Mouse (Mus musculus): ENCODE measurements around the gene Sh2b3. TPM values are rescaled to one million over a fixed set of nuclear protein-coding genes. Genes with fewer than 3 reads are reported as not detected.
"Not testable (repeated sequence)": the region's sequence is repeated elsewhere in the genome, so short reads cannot be mapped to it uniquely, and the experiment has no call there.

Gene Sh2b3
- polyA plus RNA-seq, 1 experiment from 2014 or later = 15.9 TPM

DNA sequence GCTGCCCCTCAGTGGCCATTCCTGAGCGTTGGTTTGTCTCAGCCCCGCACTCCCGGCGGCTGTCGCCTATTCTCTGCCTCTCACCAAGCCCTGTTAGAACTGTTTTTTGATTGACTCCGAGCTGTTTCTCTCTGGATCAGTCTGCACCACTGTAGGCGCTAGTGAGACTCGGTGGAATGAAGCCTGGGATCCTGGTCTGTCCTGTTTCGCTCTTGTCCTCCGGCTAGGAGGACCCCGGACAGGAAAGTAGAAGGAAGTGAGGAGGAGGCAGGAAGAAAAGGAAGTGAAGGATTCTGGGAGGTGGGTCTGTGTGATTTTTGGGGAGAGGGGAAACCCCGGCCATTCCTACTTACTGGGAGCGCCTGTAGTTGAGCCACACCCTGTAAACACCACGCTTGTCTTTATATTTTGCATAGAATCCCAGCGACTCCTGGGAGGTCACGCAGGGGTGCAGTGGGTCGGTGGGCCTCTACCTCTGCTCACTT is 10.6 kb upstream of the Sh2b3 start:
- peak overlapping the region; percentile 88 for H3K4me3 ChIP-seq (ENCODE audit: low read length)
- no peaks in the 10 kb centered on the region for H3K9me3 ChIP-seq (ENCODE audit: control insufficient read depth, low read length)
- peaks cover 3% of the 10 kb centered on the region; the same call in 1 of the 2 replicates for H3K27me3 ChIP-seq (ENCODE audit: control insufficient read depth, insufficient read depth, low read depth, low read length)
- H3K27ac ChIP-seq (ENCODE audit: low read length) = peak overlapping the region; percentile 72
- H3K4me2 ChIP-seq (ENCODE audit: low read depth, low read length) = peak overlapping the region; percentile 89
- WGBS = under 1% methylated on average over 17 of the region's 17 CpGs
- H3K4me1 ChIP-seq (replicated peaks; ENCODE audit: control insufficient read depth, insufficient read depth, low read length) = peaks cover 15% of the 10 kb centered on the region
- H3K9ac ChIP-seq (ENCODE audit: low read length) = peak overlapping the region; percentile 87
- ATAC-seq (ENCODE audit: low read depth) = peak; percentile 47
- H3K36me3 ChIP-seq (ENCODE audit: control insufficient read depth, insufficient read depth, low read length) = peaks cover 8% of the 10 kb centered on the region

DNA sequence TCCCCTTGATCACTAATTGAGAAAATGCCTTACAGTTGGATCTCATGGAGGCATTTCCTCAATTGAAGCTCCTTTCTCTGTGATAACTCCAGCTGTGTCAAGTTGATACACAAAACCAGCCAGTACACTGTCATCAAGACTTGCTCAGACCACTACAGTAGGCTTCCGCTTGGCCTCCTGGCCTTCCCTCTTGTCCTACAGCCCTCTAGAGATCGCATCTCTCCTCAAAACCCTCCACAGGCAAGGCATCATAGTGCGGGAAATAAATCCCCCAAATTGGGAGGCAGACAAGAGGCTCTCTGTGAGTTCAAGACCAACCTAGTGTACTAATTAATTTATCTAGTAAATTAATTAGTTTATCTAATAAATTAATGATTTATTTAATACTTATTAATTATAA is 9.8 kb upstream of the Sh2b3 start:
- not testable (repeated sequence) for H3K9ac ChIP-seq (ENCODE audit: low read length); H3K27ac ChIP-seq (ENCODE audit: low read length); H3K4me2 ChIP-seq (ENCODE audit: low read depth, low read length); H3K9me3 ChIP-seq (ENCODE audit: control insufficient read depth, low read length); ATAC-seq (ENCODE audit: low read depth); H3K4me3 ChIP-seq (ENCODE audit: low read length); H3K27me3 ChIP-seq (ENCODE audit: control insufficient read depth, insufficient read depth, low read depth, low read length); H3K36me3 ChIP-seq (ENCODE audit: control insufficient read depth, insufficient read depth, low read length)
- H3K4me1 ChIP-seq (replicated peaks; ENCODE audit: control insufficient read depth, insufficient read depth, low read length) = peaks cover 18% of the 10 kb centered on the region
- WGBS = 73% methylated on average over 3 of the region's 3 CpGs

GRCm38 (mm10) chr5:121846322-121846721 is 8.9 kb upstream of the Sh2b3 start:
- no peaks in the 10 kb centered on the region for H3K36me3 ChIP-seq (ENCODE audit: control insufficient read depth, insufficient read depth, low read length)
- WGBS = 79% methylated on average over 11 of the region's 11 CpGs
- no peak overlapping the region for H3K27ac ChIP-seq (ENCODE audit: low read length)
- peaks cover 22% of the 10 kb centered on the region for H3K4me1 ChIP-seq (replicated peaks; ENCODE audit: control insufficient read depth, insufficient read depth, low read length)
- no peak overlapping the region for H3K9ac ChIP-seq (ENCODE audit: low read length)
- H3K4me2 ChIP-seq (ENCODE audit: low read depth, low read length) = no peak overlapping the region
- ATAC-seq (ENCODE audit: low read depth) = no peak
- peaks cover 3% of the 10 kb centered on the region; the same call in 1 of the 2 replicates for H3K27me3 ChIP-seq (ENCODE audit: control insufficient read depth, insufficient read depth, low read depth, low read length)
- H3K4me3 ChIP-seq (ENCODE audit: low read length) = no peak overlapping the region
- no peaks in the 10 kb centered on the region for H3K9me3 ChIP-seq (ENCODE audit: control insufficient read depth, low read length)

- peak overlapping the region; percentile 49; the same call in 1 of the 2 replicates for H3K27ac ChIP-seq (ENCODE audit: low read length)
- no peak overlapping the region for H3K4me2 ChIP-seq (ENCODE audit: low read depth, low read length)
- no peaks in the 10 kb centered on the region for H3K36me3 ChIP-seq (ENCODE audit: control insufficient read depth, insufficient read depth, low read length)
- H3K4me1 ChIP-seq (replicated peaks; ENCODE audit: control insufficient read depth, insufficient read depth, low read length) = peaks cover 20% of the 10 kb centered on the region
- no peak overlapping the region for H3K9ac ChIP-seq (ENCODE audit: low read length)
- H3K27me3 ChIP-seq (ENCODE audit: control insufficient read depth, insufficient read depth, low read depth, low read length) = peaks cover 3% of the 10 kb centered on the region; the same call in 1 of the 2 replicates
- ATAC-seq (ENCODE audit: low read depth) = no peak
- H3K9me3 ChIP-seq (ENCODE audit: control insufficient read depth, low read length) = no peaks in the 10 kb centered on the region
- H3K4me3 ChIP-seq (ENCODE audit: low read length) = no peak overlapping the region
- 18% methylated on average over 4 of the region's 4 CpGs for WGBS
Measured at GRCm38 (mm10) chr5:121845361-121845760, 7.9 kb upstream of the Sh2b3 start.

DNA sequence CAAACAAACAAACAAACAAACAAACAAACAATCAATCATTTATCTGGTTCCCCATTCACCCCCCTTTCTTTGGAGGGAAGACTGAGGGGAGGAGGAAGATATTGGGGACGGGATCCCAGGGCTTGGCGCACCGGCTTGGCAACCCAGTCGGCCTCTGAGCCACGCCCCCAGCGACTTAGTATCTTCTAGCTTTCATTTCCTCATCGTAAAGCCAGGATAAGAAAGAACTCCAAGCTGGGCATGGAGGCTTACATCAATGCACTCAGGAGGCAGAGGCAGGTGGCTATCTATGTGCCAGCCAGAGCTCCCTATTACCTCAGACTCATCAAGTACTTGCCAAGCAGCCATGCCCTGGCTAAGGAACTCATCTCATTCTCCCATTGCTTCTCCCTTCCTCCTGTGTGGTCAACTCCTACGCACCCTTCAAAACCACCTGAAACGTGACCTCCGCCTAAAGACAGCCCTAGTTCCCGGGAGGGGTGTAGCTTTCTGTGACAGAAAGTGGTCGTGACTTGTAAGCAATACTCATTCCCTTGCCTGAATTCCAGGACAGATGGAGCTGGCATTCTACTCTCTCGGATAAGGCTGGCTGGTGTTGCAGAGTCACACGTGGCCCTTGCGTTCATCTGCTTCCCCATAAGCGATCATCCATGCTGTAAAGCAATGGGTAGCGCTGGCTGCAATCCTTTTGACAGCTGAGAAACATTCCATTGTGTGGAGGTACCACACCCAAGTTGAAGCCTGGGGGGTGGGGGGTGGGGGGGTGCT is 5.9 kb upstream of the Sh2b3 start:
- no peaks in the 10 kb centered on the region for H3K9me3 ChIP-seq (ENCODE audit: control insufficient read depth, low read length)
- H3K9ac ChIP-seq (ENCODE audit: low read length) = peak overlapping the region; percentile 21; the same call in 1 of the 2 replicates
- H3K27me3 ChIP-seq (ENCODE audit: control insufficient read depth, insufficient read depth, low read depth, low read length) = peaks cover 3% of the 10 kb centered on the region; the same call in 1 of the 2 replicates
- 14% methylated on average over 17 of the region's 17 CpGs for WGBS
- no peak overlapping the region for H3K27ac ChIP-seq (ENCODE audit: low read length)
- H3K36me3 ChIP-seq (ENCODE audit: control insufficient read depth, insufficient read depth, low read length) = no peaks in the 10 kb centered on the region
- H3K4me2 ChIP-seq (ENCODE audit: low read depth, low read length) = peak overlapping the region; percentile 93
- ATAC-seq (ENCODE audit: low read depth) = no peak
- H3K4me3 ChIP-seq (ENCODE audit: low read length) = peak overlapping the region; percentile 59
- peaks cover 18% of the 10 kb centered on the region for H3K4me1 ChIP-seq (replicated peaks; ENCODE audit: control insufficient read depth, insufficient read depth, low read length)

GRCm38 (mm10) chr5:121842665-121843118 is 5.2 kb upstream of the Sh2b3 start:
- peaks cover 22% of the 10 kb centered on the region for H3K4me1 ChIP-seq (replicated peaks; ENCODE audit: control insufficient read depth, insufficient read depth, low read length)
- no peaks in the 10 kb centered on the region for H3K9me3 ChIP-seq (ENCODE audit: control insufficient read depth, low read length)
- H3K4me2 ChIP-seq (ENCODE audit: low read depth, low read length) = peak overlapping the region; percentile 93
- H3K4me3 ChIP-seq (ENCODE audit: low read length) = peak overlapping the region; percentile 59
- ATAC-seq (ENCODE audit: low read depth) = peak; percentile 69
- under 1% methylated on average over 33 of the region's 33 CpGs for WGBS
- peak overlapping the region; percentile 76 for H3K9ac ChIP-seq (ENCODE audit: low read length)
- H3K27me3 ChIP-seq (ENCODE audit: control insufficient read depth, insufficient read depth, low read depth, low read length) = peaks cover 3% of the 10 kb centered on the region; the same call in 1 of the 2 replicates
- no peaks in the 10 kb centered on the region for H3K36me3 ChIP-seq (ENCODE audit: control insufficient read depth, insufficient read depth, low read length)
- peak overlapping the region; percentile 66 for H3K27ac ChIP-seq (ENCODE audit: low read length)

GRCm38 (mm10) chr5:121841973-121842372 is 4.5 kb upstream of the Sh2b3 start:
- Histone ChIP-seq H3K27ac (ENCODE audit: low read length) (peak overlapping the region; percentile 66), H3K36me3 (ENCODE audit: control insufficient read depth, insufficient read depth, low read length) (no peaks in the 10 kb centered on the region), H3K27me3 (ENCODE audit: control insufficient read depth, insufficient read depth, low read depth, low read length) (peaks cover 3% of the 10 kb centered on the region; the same call in 1 of the 2 replicates), H3K9me3 (ENCODE audit: control insufficient read depth, low read length) (no peaks in the 10 kb centered on the region), H3K4me3 (ENCODE audit: low read length) (no peak overlapping the region), H3K9ac (ENCODE audit: low read length) (no peak overlapping the region), H3K4me2 (ENCODE audit: low read depth, low read length) (no peak overlapping the region), H3K4me1 (replicated peaks; ENCODE audit: control insufficient read depth, insufficient read depth, low read length) (peaks cover 24% of the 10 kb centered on the region)
- ATAC-seq (ENCODE audit: low read depth) = no peak
- 39% methylated on average over 10 of the region's 10 CpGs for WGBS

- Histone ChIP-seq H3K4me3 (ENCODE audit: low read length) (no peak overlapping the region), H3K36me3 (ENCODE audit: control insufficient read depth, insufficient read depth, low read length) (no peaks in the 10 kb centered on the region), H3K4me1 (replicated peaks; ENCODE audit: control insufficient read depth, insufficient read depth, low read length) (peaks cover 24% of the 10 kb centered on the region), H3K9me3 (ENCODE audit: control insufficient read depth, low read length) (no peaks in the 10 kb centered on the region), H3K27me3 (ENCODE audit: control insufficient read depth, insufficient read depth, low read depth, low read length) (peaks cover 3% of the 10 kb centered on the region; the same call in 1 of the 2 replicates), H3K4me2 (ENCODE audit: low read depth, low read length) (no peak overlapping the region), H3K27ac (ENCODE audit: low read length) (peak overlapping the region; percentile 66; the same call in 1 of the 2 replicates), H3K9ac (ENCODE audit: low read length) (no peak overlapping the region)
- WGBS = 89% methylated on average over 9 of the region's 9 CpGs
- ATAC-seq (ENCODE audit: low read depth) = no peak
Measured at GRCm38 (mm10) chr5:121841516-121841915, 4.1 kb upstream of the Sh2b3 start.

- Histone ChIP-seq H3K4me3 (ENCODE audit: low read length) (peak overlapping the region; percentile 82), H3K9ac (ENCODE audit: low read length) (peak overlapping the region; percentile 70), H3K4me1 (replicated peaks; ENCODE audit: control insufficient read depth, insufficient read depth, low read length) (peaks cover 38% of the 10 kb centered on the region), H3K27me3 (ENCODE audit: control insufficient read depth, insufficient read depth, low read depth, low read length) (peaks cover 1% of the 10 kb centered on the region; the same call in 1 of the 2 replicates), H3K4me2 (ENCODE audit: low read depth, low read length) (peak overlapping the region; percentile 85), H3K36me3 (ENCODE audit: control insufficient read depth, insufficient read depth, low read length) (no peaks in the 10 kb centered on the region), H3K9me3 (ENCODE audit: control insufficient read depth, low read length) (no peaks in the 10 kb centered on the region), H3K27ac (ENCODE audit: low read length) (peak overlapping the region; percentile 88)
- WGBS = 27% methylated on average over 7 of the region's 7 CpGs
- no peak for ATAC-seq (ENCODE audit: low read depth)
Measured at GRCm38 (mm10) chr5:121839128-121839473, 1.7 kb upstream of the Sh2b3 start.

Data from lung, embryonic 16.5 days (tissue).